Mouse (Mus musculus): Measurements from ENCODE around the gene Mrpl12. TPM values are rescaled to one million over a fixed set of nuclear protein-coding genes. Genes with fewer than 3 reads are reported as not detected.

The Mrpl12 gene
- polyA plus RNA-seq, 1 experiment: 282 TPM

GRCm38 (mm10) chr11:120445475-120445874 is 38.9 kb upstream of the Mrpl12 start:
- no peaks in the 10 kb centered on the region for H3K27me3 ChIP-seq (replicated peaks; ENCODE audit: control insufficient read depth, insufficient read depth, low read length)
- no peak for TF ChIP-seq POLR2A (IDR thresholded peaks at IDR 0.05; ENCODE audit: low read depth, low read length)
- TF ChIP-seq CTCF (conservative IDR thresholded peaks at IDR 0.05; ENCODE audit: insufficient read depth, insufficient read length, low read depth, low read length): no peak
- H3K4me3 ChIP-seq (ENCODE audit: insufficient read depth, low read depth, low read length): no peak overlapping the region
- 66% methylated on average over 3 of the region's 3 CpGs for WGBS
- no peak for DNase-seq
- no peaks in the 10 kb centered on the region for H3K4me1 ChIP-seq (ENCODE audit: control insufficient read depth, insufficient read depth, low read length)
- H3K27ac ChIP-seq (ENCODE audit: insufficient read depth, low read depth, low read length): no peak overlapping the region
- no peaks in the 10 kb centered on the region for H3K36me3 ChIP-seq (ENCODE audit: control insufficient read depth, insufficient read depth, low read length)

DNA sequence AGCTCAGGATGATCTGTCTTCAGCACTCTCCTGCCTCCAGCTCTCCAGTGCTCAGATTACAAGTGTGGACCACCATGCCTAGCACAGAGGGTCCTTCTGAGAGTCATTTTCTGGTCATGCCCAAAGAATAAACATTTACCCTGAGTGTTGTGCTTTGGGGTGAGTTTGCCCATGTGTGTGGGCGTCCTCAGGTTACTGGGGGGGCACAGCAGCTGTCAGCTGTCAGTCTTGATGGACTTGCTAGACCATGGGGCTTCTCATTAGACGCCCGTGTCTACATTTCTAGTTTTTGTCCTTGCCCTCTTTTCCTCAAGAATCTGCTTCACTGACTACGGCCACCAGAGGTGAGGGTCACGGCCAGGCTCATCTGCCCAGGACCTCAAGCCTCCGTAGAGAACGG is 37.2 kb upstream of the Mrpl12 start:
- no peaks in the 10 kb centered on the region for H3K36me3 ChIP-seq (ENCODE audit: control insufficient read depth, insufficient read depth, low read length)
- TF ChIP-seq CTCF (conservative IDR thresholded peaks at IDR 0.05; ENCODE audit: insufficient read depth, insufficient read length, low read depth, low read length) (no peak), POLR2A (IDR thresholded peaks at IDR 0.05; ENCODE audit: low read depth, low read length) (no peak)
- H3K4me3 ChIP-seq (ENCODE audit: insufficient read depth, low read depth, low read length): no peak overlapping the region
- H3K4me1 ChIP-seq (ENCODE audit: control insufficient read depth, insufficient read depth, low read length): no peaks in the 10 kb centered on the region
- H3K27ac ChIP-seq (ENCODE audit: insufficient read depth, low read depth, low read length): no peak overlapping the region
- WGBS: 71% methylated on average over 7 of the region's 7 CpGs
- DNase-seq: no peak
- H3K27me3 ChIP-seq (replicated peaks; ENCODE audit: control insufficient read depth, insufficient read depth, low read length): no peaks in the 10 kb centered on the region

GRCm38 (mm10) chr11:120452246-120452645 is 32.2 kb upstream of the Mrpl12 start:
- no peak overlapping the region for H3K27ac ChIP-seq (ENCODE audit: insufficient read depth, low read depth, low read length)
- WGBS: 68% methylated on average over 3 of the region's 3 CpGs
- no peaks in the 10 kb centered on the region for H3K36me3 ChIP-seq (ENCODE audit: control insufficient read depth, insufficient read depth, low read length)
- H3K4me1 ChIP-seq (ENCODE audit: control insufficient read depth, insufficient read depth, low read length): no peaks in the 10 kb centered on the region
- H3K27me3 ChIP-seq (replicated peaks; ENCODE audit: control insufficient read depth, insufficient read depth, low read length): no peaks in the 10 kb centered on the region
- no peak overlapping the region for H3K4me3 ChIP-seq (ENCODE audit: insufficient read depth, low read depth, low read length)
- TF ChIP-seq POLR2A (IDR thresholded peaks at IDR 0.05; ENCODE audit: low read depth, low read length) (no peak), CTCF (conservative IDR thresholded peaks at IDR 0.05; ENCODE audit: insufficient read depth, insufficient read length, low read depth, low read length) (no peak)
- DNase-seq: no peak

GRCm38 (mm10) chr11:120453306-120453705 is 31.1 kb upstream of the Mrpl12 start, which contains the start of gene Pde6g:
Gene Pde6g (minus strand): TSS chr11:120453500.
- Histone ChIP-seq H3K36me3 (ENCODE audit: control insufficient read depth, insufficient read depth, low read length) (no peaks in the 10 kb centered on the region), H3K27me3 (replicated peaks; ENCODE audit: control insufficient read depth, insufficient read depth, low read length) (no peaks in the 10 kb centered on the region), H3K4me1 (ENCODE audit: control insufficient read depth, insufficient read depth, low read length) (no peaks in the 10 kb centered on the region), H3K27ac (ENCODE audit: insufficient read depth, low read depth, low read length) (no peak within 1 kb of the TSS), H3K4me3 (ENCODE audit: insufficient read depth, low read depth, low read length) (no peak within 1 kb of the TSS)
- 90% methylated on average over 4 of the region's 4 CpGs for WGBS
- no peak for DNase-seq
- TF ChIP-seq POLR2A (IDR thresholded peaks at IDR 0.05; ENCODE audit: low read depth, low read length) (no peak), CTCF (conservative IDR thresholded peaks at IDR 0.05; ENCODE audit: insufficient read depth, insufficient read length, low read depth, low read length) (no peak)

GRCm38 (mm10) chr11:120454965-120455364 is 29.4 kb upstream of the Mrpl12 start:
- DNase-seq: no peak
- H3K4me3 ChIP-seq (ENCODE audit: insufficient read depth, low read depth, low read length): no peak overlapping the region
- WGBS: 93% methylated on average over 4 of the region's 4 CpGs
- H3K4me1 ChIP-seq (ENCODE audit: control insufficient read depth, insufficient read depth, low read length): no peaks in the 10 kb centered on the region
- no peak for TF ChIP-seq CTCF (conservative IDR thresholded peaks at IDR 0.05; ENCODE audit: insufficient read depth, insufficient read length, low read depth, low read length)
- TF ChIP-seq POLR2A (IDR thresholded peaks at IDR 0.05; ENCODE audit: low read depth, low read length): no peak
- no peaks in the 10 kb centered on the region for H3K36me3 ChIP-seq (ENCODE audit: control insufficient read depth, insufficient read depth, low read length)
- no peak overlapping the region for H3K27ac ChIP-seq (ENCODE audit: insufficient read depth, low read depth, low read length)
- H3K27me3 ChIP-seq (replicated peaks; ENCODE audit: control insufficient read depth, insufficient read depth, low read length): no peaks in the 10 kb centered on the region

GRCm38 (mm10) chr11:120455413-120455812 is 29.0 kb upstream of the Mrpl12 start:
- TF ChIP-seq CTCF (conservative IDR thresholded peaks at IDR 0.05; ENCODE audit: insufficient read depth, insufficient read length, low read depth, low read length) (no peak), POLR2A (IDR thresholded peaks at IDR 0.05; ENCODE audit: low read depth, low read length) (no peak)
- no peak for DNase-seq
- Histone ChIP-seq H3K36me3 (ENCODE audit: control insufficient read depth, insufficient read depth, low read length) (no peaks in the 10 kb centered on the region), H3K4me1 (ENCODE audit: control insufficient read depth, insufficient read depth, low read length) (no peaks in the 10 kb centered on the region), H3K4me3 (ENCODE audit: insufficient read depth, low read depth, low read length) (no peak overlapping the region), H3K27ac (ENCODE audit: insufficient read depth, low read depth, low read length) (no peak overlapping the region), H3K27me3 (replicated peaks; ENCODE audit: control insufficient read depth, insufficient read depth, low read length) (no peaks in the 10 kb centered on the region)
- 94% methylated on average over 7 of the region's 7 CpGs for WGBS

GRCm38 (mm10) chr11:120457370-120457769 is 27.0 kb upstream of the Mrpl12 start:
- no peaks in the 10 kb centered on the region for H3K36me3 ChIP-seq (ENCODE audit: control insufficient read depth, insufficient read depth, low read length)
- no peaks in the 10 kb centered on the region for H3K27me3 ChIP-seq (replicated peaks; ENCODE audit: control insufficient read depth, insufficient read depth, low read length)
- H3K27ac ChIP-seq (ENCODE audit: insufficient read depth, low read depth, low read length): peak overlapping the region; percentile 61
- TF ChIP-seq CTCF (conservative IDR thresholded peaks at IDR 0.05; ENCODE audit: insufficient read depth, insufficient read length, low read depth, low read length): no peak
- no peak for TF ChIP-seq POLR2A (IDR thresholded peaks at IDR 0.05; ENCODE audit: low read depth, low read length)
- H3K4me3 ChIP-seq (ENCODE audit: insufficient read depth, low read depth, low read length): peak overlapping the region; percentile 76
- DNase-seq: peak; percentile 20
- no peaks in the 10 kb centered on the region for H3K4me1 ChIP-seq (ENCODE audit: control insufficient read depth, insufficient read depth, low read length)
- WGBS: 11% methylated on average over 14 of the region's 14 CpGs

All from kidney, adult 2 months (tissue).